Mouse (Mus musculus) adrenal gland, adult 18-20 months (tissue): ENCODE results near the gene Gars. TPM values are rescaled to one million over a fixed set of nuclear protein-coding genes. Genes with fewer than 3 reads are reported as not detected.

Source experiments
- DNase-seq, 2 experiments: peaks; one replicate each; pipeline ENCODE4 v3.0.0; 2021 to 2022; ENCODE audit warnings: low spot score in 2 of 2
- total RNA-seq, 2 experiments: library from RNA; stranded (reverse); gene quantifications; 1 replicate in 1 of 2; 2 replicates in 1 of 2; pipeline ENCODE4 v1.2.3; 2021

Gars gene
- total RNA-seq, 2 experiments from 2014 or later, result 72.0 to 86.6 TPM

- DNase-seq, result no peak
These were observed 1.1 kb upstream of the Gars start for GRCm38 (mm10) chr6:55036731-55037130.

GRCm38 (mm10) chr6:55038671-55039445, 1.1 kb downstream of the Gars start:
- DNase-seq, result no peak

- no peak for DNase-seq
These were observed 1.6 kb downstream of the Gars start for GRCm38 (mm10) chr6:55039446-55039783.

GRCm38 (mm10) chr6:55040031-55040430, 2.2 kb downstream of the Gars start:
- no peak for DNase-seq

GRCm38 (mm10) chr6:55043206-55043605, 5.4 kb downstream of the Gars start:
- no peak for DNase-seq

- no peak for DNase-seq
These were observed 6.7 kb downstream of the Gars start for GRCm38 (mm10) chr6:55044542-55044941.

- DNase-seq, result no peak
These were observed 7.5 kb downstream of the Gars start for GRCm38 (mm10) chr6:55045326-55045725.

- DNase-seq, result no peak
These were observed 11.4 kb downstream of the Gars start for GRCm38 (mm10) chr6:55049186-55049585.

- DNase-seq, result no peak
These were observed 16.7 kb downstream of the Gars start for GRCm38 (mm10) chr6:55054491-55054890.

GRCm38 (mm10) chr6:55057427-55057826, 19.6 kb downstream of the Gars start:
- no peak for DNase-seq

GRCm38 (mm10) chr6:55060241-55060825, 22.5 kb downstream of the Gars start:
- no peak for DNase-seq

GRCm38 (mm10) chr6:55061328-55061727, 23.5 kb downstream of the Gars start:
- DNase-seq, result no peak

- DNase-seq, result no peak
These were observed 24.4 kb downstream of the Gars start for GRCm38 (mm10) chr6:55062200-55062599.

- DNase-seq, result no peak
These were observed 26.1 kb downstream of the Gars start for GRCm38 (mm10) chr6:55063793-55064476.

- DNase-seq, result no peak
These were observed 26.6 kb downstream of the Gars start for GRCm38 (mm10) chr6:55064477-55064827.

- no peak for DNase-seq
These were observed 28.1 kb downstream of the Gars start for GRCm38 (mm10) chr6:55065903-55066302.

GRCm38 (mm10) chr6:55076561-55077255, 38.9 kb downstream of the Gars start:
- no peak for DNase-seq

- DNase-seq, result no peak
These were observed 43.6 kb downstream of the Gars start for GRCm38 (mm10) chr6:55081379-55081778.

- DNase-seq, result no peak
These were observed 44.6 kb downstream of the Gars start for GRCm38 (mm10) chr6:55082261-55083051.

- no peak for DNase-seq
These were observed 49.5 kb downstream of the Gars start for GRCm38 (mm10) chr6:55087355-55087754.

GRCm38 (mm10) chr6:55090639-55091038, 52.8 kb downstream of the Gars start:
- no peak for DNase-seq
